Mouse (Mus musculus) midbrain, postnatal 0 days (tissue): ENCODE measurements at regions not wholly inside any gene's neighbourhood (a gene's known extent, or its start where the extent isn't known, plus 50 kb on each side); places are given as distances from the start of the nearest gene placed in this dataset.

Experiments
- ATAC-seq: fragments of 200-750 bp; cut with Nextera tagmentation; 2 replicates; pipeline ENCODE4 v1.8.0; 2017; ENCODE audit warnings: moderate number of reproducible peaks, mild to moderate bottlenecking, moderate TSS enrichment, moderate library complexity; ENCODE audit not compliant: low FRiP score
- DNase-seq: peaks from one replicate; pipeline ENCODE4 v3.0.0-alpha.2; 2015; ENCODE audit warnings: low spot score
- H3K27ac ChIP-seq: fragments of 300-500 bp; sonication (generic); 2 replicates; pipeline ENCODE4 v1.5.1; 2014; ENCODE audit warnings: low read depth, mild to moderate bottlenecking, low read length, mixed read lengths
- H3K27me3 ChIP-seq: fragments of 300-500 bp; sonication (generic); 2 replicates; pipeline ENCODE4 v1.6.1; 2014; ENCODE audit warnings: low read length, control low read depth, mixed read lengths; ENCODE audit not compliant: insufficient read depth
- H3K36me3 ChIP-seq: fragments of 300-500 bp; sonication (generic); 2 replicates; pipeline ENCODE4 v1.6.1; 2014; ENCODE audit warnings: low read length, control low read depth, mixed read lengths; ENCODE audit not compliant: insufficient read depth
- H3K4me1 ChIP-seq: fragments of 300-500 bp; sonication (generic); 2 replicates; pipeline ENCODE4 v1.6.1; 2014; ENCODE audit warnings: mild to moderate bottlenecking, control low read depth, antibody characterized with exemption, low read length, mixed read lengths; ENCODE audit not compliant: insufficient read depth
- H3K4me2 ChIP-seq: fragments of 300-500 bp; sonication (generic); 2 replicates; pipeline ENCODE4 v1.6.1; 2014; ENCODE audit warnings: low read depth, mild to moderate bottlenecking, low read length, mixed read lengths; ENCODE audit not compliant: poor library complexity, severe bottlenecking
- H3K4me3 ChIP-seq: fragments of 300-500 bp; sonication (generic); 2 replicates; pipeline ENCODE4 v1.5.1; 2014; ENCODE audit warnings: low read depth, mild to moderate bottlenecking, low read length, moderate library complexity
- H3K9ac ChIP-seq: fragments of 300-500 bp; sonication (generic); replicated peaks from 2 replicates; pipeline ENCODE4 v1.6.1; 2014; ENCODE audit warnings: mild to moderate bottlenecking, low read length, moderate library complexity, mixed read lengths; ENCODE audit not compliant: poor library complexity, severe bottlenecking
- H3K9me3 ChIP-seq: fragments of 300-500 bp; sonication (generic); 2 replicates; pipeline ENCODE4 v1.6.1; 2016; ENCODE audit warnings: low read length, control low read depth
- CTCF ChIP-seq: IDR thresholded peaks from 2 replicates; pipeline ENCODE4 v1.5.1; 2016; ENCODE audit warnings: antibody characterized with exemption, mild to moderate bottlenecking
- WGBS: fragments of 180-500 bp; shearing (Covaris S2); extraction: QIAGEN DNeasy Blood & Tissue Kit; methylation state at CpG from one replicate; pipeline ENCODE4 v1.1.7; 2014; 5-methylcytosine and 5-hydroxymethylcytosine counted together

GRCm38 (mm10) chr16:22750725-22751287 is 60.6 kb downstream of the Crygs start:
- H3K4me3 ChIP-seq = no peak overlapping the region

DNA sequence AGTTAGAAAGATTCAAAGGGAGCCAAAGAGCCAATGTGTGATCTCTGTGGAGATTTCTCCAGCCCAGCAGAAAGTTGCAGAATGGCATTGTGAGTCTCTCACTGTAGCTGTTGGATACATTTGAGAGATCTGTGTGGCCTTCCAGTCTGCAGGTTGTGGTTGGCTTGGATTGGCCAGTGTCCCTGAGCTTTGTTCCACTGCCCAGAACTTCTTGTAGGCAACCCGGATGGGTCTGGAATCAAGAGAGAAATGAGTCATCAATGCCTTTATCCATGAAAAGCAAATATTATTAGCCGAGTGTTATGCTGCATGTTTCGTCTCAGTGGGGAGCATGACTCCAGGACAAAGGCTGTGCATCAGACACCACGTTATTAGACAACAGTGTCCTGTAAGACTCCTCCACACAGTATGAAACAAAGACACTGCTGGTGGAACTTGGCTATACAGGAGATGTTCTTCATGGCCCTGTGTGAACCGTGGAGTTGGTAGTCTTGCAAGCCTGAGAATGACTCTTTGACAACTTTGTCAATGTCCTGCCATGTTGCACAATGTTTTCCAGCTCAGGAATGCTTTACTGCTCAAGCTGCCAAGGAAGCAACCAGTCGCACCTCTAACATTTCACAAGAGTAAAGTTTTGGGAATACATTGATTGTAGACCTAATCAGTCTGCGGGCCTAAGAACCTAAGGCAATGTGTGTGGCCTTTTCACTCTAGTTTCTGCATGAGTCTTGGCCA is 67.1 kb downstream of the Crygs start:
- H3K36me3 ChIP-seq = no peaks in the 10 kb centered on the region
- no peaks in the 10 kb centered on the region for H3K4me1 ChIP-seq
- no peak for TF ChIP-seq CTCF
- DNase-seq (no peak), ATAC-seq (no peak)
- no peak overlapping the region for H3K9ac ChIP-seq
- H3K4me2 ChIP-seq = no peak overlapping the region
- no peak overlapping the region for H3K27ac ChIP-seq
- no peaks in the 10 kb centered on the region for H3K9me3 ChIP-seq
- WGBS = 85% methylated on average over 7 of the region's 7 CpGs
- H3K27me3 ChIP-seq = no peaks in the 10 kb centered on the region
- H3K4me3 ChIP-seq = no peak overlapping the region

More at GRCm38 (mm10) chr16:22750725-22751287, 60.6 kb downstream of the Crygs start:
- H3K9ac ChIP-seq = no peak overlapping the region
- H3K27ac ChIP-seq = no peak overlapping the region
- H3K4me1 ChIP-seq = no peaks in the 10 kb centered on the region
- no peak for DNase-seq
- ATAC-seq = no peak
- no peaks in the 10 kb centered on the region for H3K36me3 ChIP-seq
- H3K9me3 ChIP-seq = no peaks in the 10 kb centered on the region
- H3K4me2 ChIP-seq = no peak overlapping the region
- WGBS = 90% methylated on average over 5 of the region's 5 CpGs
- no peak for TF ChIP-seq CTCF
- H3K27me3 ChIP-seq = no peaks in the 10 kb centered on the region

DNA sequence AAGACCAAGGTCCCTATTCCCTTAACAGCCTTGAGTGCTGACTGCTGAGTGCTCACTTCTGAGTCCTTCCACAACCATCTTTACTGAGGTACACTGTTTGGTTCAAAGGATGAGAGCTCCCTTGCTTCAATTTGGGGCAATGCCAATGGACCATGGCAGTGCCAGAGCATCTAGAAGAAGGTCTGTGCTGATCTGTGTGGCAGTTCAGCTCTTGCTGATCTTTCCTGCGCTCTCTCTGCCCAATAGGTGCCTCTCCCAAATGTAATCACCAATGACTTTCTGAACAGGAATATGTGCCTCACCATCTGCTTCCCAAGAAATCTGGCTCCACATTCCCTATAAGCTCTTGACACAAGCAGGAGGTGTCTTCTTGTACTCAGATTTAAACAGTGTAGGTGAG is 67.9 kb downstream of the Crygs start:
- Histone ChIP-seq H3K27ac (no peak overlapping the region), H3K9me3 (no peaks in the 10 kb centered on the region), H3K36me3 (no peaks in the 10 kb centered on the region), H3K4me2 (no peak overlapping the region), H3K4me3 (no peak overlapping the region), H3K4me1 (no peaks in the 10 kb centered on the region), H3K9ac (no peak overlapping the region), H3K27me3 (no peaks in the 10 kb centered on the region)
- no peak for ATAC-seq
- no peak for DNase-seq
- no peak for TF ChIP-seq CTCF
- 88% methylated on average over 1 of the region's 1 CpGs for WGBS

GRCm38 (mm10) chr16:22741496-22741895 is 69.9 kb downstream of the Crygs start:
- Histone ChIP-seq H3K9me3 (no peaks in the 10 kb centered on the region), H3K4me3 (no peak overlapping the region), H3K36me3 (no peaks in the 10 kb centered on the region), H3K27ac (no peak overlapping the region), H3K4me1 (no peaks in the 10 kb centered on the region), H3K27me3 (no peaks in the 10 kb centered on the region), H3K9ac (no peak overlapping the region), H3K4me2 (no peak overlapping the region)
- no peak for TF ChIP-seq CTCF
- WGBS = 75% methylated on average over 4 of the region's 4 CpGs
- ATAC-seq (no peak), DNase-seq (no peak)

DNA sequence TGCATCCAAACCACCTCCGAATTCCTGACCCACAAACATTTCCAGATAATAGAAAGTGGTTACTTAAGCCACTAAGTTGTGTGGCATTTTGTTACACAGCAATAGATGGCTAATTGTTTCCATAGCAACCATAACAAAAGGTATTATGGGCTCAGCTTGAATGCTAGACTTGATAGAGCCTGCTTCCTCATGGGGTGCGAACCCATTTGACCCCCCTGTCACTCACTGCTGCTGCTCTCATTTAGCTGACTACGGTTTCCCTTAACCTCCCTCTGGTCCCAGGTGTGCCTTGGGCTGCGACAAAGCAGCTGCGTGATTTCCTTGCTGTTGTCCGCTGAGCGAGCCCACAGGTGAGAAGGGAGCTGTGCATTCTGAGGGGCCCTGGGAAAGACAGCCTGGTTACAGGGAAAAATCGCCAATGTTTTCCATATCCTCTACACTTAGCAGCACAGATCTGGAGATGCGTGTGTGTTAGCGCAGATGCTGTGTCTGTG is 76.8 kb downstream of the Crygs start:
- H3K4me2 ChIP-seq = no peak overlapping the region
- WGBS = 26% methylated on average over 10 of the region's 10 CpGs

More for the DNA sequence above, 76.8 kb downstream of the Crygs start:
- Histone ChIP-seq H3K9me3 (no peaks in the 10 kb centered on the region), H3K27ac (no peak overlapping the region), H3K27me3 (no peaks in the 10 kb centered on the region), H3K9ac (no peak overlapping the region), H3K4me3 (no peak overlapping the region), H3K36me3 (no peaks in the 10 kb centered on the region), H3K4me1 (no peaks in the 10 kb centered on the region; the same call in 1 of the 2 replicates)
- DNase-seq (peak; percentile 19), ATAC-seq (peak; percentile 68)
- TF ChIP-seq CTCF = no peak
